Mouse (Mus musculus): ENCODE results near the gene Ptprn2.
"Not testable (repeated sequence)": the region's sequence is repeated elsewhere in the genome, so short reads cannot be mapped to it uniquely, and the experiment has no call there.

Ptprn2 gene

GRCm38 (mm10) chr12:116485591-116486403 is at the start of gene Ptprn2:
TSS of gene Ptprn2 (plus strand) at chr12:116485720.
- DNase-seq, result peak; percentile 87

- no peak for DNase-seq
These were observed 49.4 kb upstream of the Ptprn2 start for GRCm38 (mm10) chr12:116436125-116436524.

GRCm38 (mm10) chr12:116438591-116438990 is 46.9 kb upstream of the Ptprn2 start:
- no peak for DNase-seq

GRCm38 (mm10) chr12:116442184-116442583 is 43.3 kb upstream of the Ptprn2 start:
- no peak for DNase-seq

- DNase-seq, result no peak
These were observed 36.0 kb upstream of the Ptprn2 start for GRCm38 (mm10) chr12:116449536-116449935.

GRCm38 (mm10) chr12:116460379-116461065 is 25.0 kb upstream of the Ptprn2 start:
- DNase-seq, result peak; percentile 24

- peak; percentile 84 for DNase-seq
These were observed 18.5 kb upstream of the Ptprn2 start for GRCm38 (mm10) chr12:116467030-116467429.

- peak; percentile 35 for DNase-seq
These were observed 17.2 kb upstream of the Ptprn2 start for GRCm38 (mm10) chr12:116468348-116468747.

- peak; percentile 57 for DNase-seq
These were observed 16.4 kb upstream of the Ptprn2 start for GRCm38 (mm10) chr12:116469096-116469495.

- peak; percentile 55 for DNase-seq
These were observed 12.3 kb upstream of the Ptprn2 start for GRCm38 (mm10) chr12:116473264-116473663.

GRCm38 (mm10) chr12:116473761-116474160 is 11.8 kb upstream of the Ptprn2 start:
- peak; percentile 30 for DNase-seq

GRCm38 (mm10) chr12:116474676-116475075 is 10.8 kb upstream of the Ptprn2 start:
- no peak for DNase-seq

GRCm38 (mm10) chr12:116478771-116479170 is 6.7 kb upstream of the Ptprn2 start:
- DNase-seq, result no peak

GRCm38 (mm10) chr12:116481921-116482320 is 3.6 kb upstream of the Ptprn2 start:
- peak; percentile 50 for DNase-seq

- DNase-seq, result peak; percentile 67
These were observed 1.9 kb upstream of the Ptprn2 start for GRCm38 (mm10) chr12:116483581-116483980.

- DNase-seq, result peak; percentile 62
These were observed 529 bp upstream of the Ptprn2 start for GRCm38 (mm10) chr12:116484991-116485390.

GRCm38 (mm10) chr12:116486404-116486730 is 847 bp downstream of the Ptprn2 start:
- DNase-seq, result peak; percentile 60

GRCm38 (mm10) chr12:116488836-116489235 is 3.3 kb downstream of the Ptprn2 start:
- peak; percentile 45 for DNase-seq

GRCm38 (mm10) chr12:116490575-116491356 is 5.2 kb downstream of the Ptprn2 start:
- peak; percentile 73 for DNase-seq

GRCm38 (mm10) chr12:116498666-116499065 is 13.1 kb downstream of the Ptprn2 start:
- DNase-seq, result peak; percentile 88

GRCm38 (mm10) chr12:116500652-116501051 is 15.1 kb downstream of the Ptprn2 start:
- DNase-seq, result no peak

GRCm38 (mm10) chr12:116512482-116512881 is 27.0 kb downstream of the Ptprn2 start:
- no peak for DNase-seq

GRCm38 (mm10) chr12:116513788-116514187 is 28.3 kb downstream of the Ptprn2 start:
- not testable (repeated sequence) for DNase-seq
